Mouse (Mus musculus): ENCODE data around the gene Apoh. TPM values are rescaled to one million over a fixed set of nuclear protein-coding genes. Genes with fewer than 3 reads are reported as not detected.

Apoh gene
- total RNA-seq, 2 experiments from 2014 or later = not detected

DNA sequence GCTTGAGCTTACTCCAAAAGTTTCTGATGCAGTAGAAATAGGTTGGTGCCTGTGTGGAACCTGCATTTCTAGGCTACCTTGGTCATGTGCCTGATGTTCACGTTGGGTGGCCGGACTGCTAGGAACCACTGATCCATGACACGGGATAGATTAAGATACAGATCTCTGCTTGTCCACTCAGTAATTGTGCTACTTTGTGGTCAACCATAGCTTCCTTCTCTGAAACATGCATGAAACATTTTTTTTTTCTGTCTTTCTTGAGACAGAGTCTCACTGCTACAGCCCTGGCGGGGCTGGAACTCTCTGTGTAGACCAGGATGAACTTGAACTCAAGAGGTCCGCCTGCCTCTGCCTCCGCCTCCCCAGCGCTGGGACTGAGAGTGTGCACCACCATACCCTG lies 33.7 kb downstream of the Apoh start:
- DNase-seq = no peak
- intact Hi-C loops (cut with DNase I) = loop anchor here (5.0 kb wide), 1 partner anchor 515 kb away; no protein-coding TSS in a partner anchor

DNA sequence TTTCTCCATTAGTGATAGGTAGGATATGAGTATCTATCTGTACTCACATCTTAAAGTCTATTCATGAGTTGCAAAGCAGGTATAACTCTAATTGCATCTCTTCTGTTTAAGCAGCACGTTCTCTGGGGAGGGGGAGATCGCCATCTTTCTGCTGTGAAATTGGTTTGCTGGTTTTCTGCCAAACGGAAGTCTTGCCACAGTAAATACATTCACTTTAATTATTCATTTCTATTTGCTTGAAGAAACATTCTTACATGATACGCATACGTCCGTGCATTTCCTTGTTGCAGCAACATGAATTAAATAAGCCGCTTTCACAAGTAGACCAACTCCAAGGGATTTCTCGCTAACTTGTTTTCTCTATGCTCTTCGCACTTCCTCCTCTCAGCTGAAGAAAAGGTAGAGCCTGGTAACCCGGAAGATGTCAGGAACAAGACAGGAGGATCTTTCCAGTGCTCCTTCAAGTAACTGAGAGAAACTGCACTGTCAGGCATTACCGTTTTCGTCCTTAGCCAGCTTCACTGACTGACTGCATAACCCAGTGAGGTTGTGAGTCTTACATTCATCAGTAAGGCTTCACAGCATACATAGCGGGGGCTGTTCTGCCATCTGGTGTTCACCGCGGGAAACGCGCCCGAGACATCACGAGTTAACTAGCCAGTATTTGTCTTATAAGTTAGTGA lies 34.7 kb downstream of the Apoh start:
- DNase-seq = peak; percentile 73 to 84
- intact Hi-C loops (cut with DNase I) = loop anchor here (1.0 to 5.0 kb wide), 3 partner anchors 250 to 516 kb away; no protein-coding TSS in a partner anchor

DNA sequence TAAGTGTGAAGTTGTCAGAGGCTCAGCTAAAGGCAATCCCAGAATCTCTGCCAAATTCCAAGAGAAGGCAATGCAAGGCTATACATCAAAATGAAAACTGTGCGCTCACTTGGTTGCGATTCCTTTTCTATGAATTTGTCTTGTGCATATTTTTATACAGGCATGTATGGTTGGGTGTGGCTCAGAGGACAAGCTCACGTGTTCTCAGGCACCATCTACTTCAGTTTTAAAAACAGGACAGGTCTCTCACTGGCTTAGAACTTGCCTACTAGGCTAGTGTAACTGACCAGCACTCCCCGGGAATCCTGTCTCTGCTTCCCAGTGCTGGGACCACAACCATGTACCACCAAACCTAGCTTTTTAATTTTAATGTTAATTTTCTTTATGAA lies 35.2 kb downstream of the Apoh start:
- DNase-seq = no peak
- intact Hi-C loops (cut with DNase I) = loop anchor here (1.0 to 5.0 kb wide), 3 partner anchors 250 to 516 kb away; no protein-coding TSS in a partner anchor

DNA sequence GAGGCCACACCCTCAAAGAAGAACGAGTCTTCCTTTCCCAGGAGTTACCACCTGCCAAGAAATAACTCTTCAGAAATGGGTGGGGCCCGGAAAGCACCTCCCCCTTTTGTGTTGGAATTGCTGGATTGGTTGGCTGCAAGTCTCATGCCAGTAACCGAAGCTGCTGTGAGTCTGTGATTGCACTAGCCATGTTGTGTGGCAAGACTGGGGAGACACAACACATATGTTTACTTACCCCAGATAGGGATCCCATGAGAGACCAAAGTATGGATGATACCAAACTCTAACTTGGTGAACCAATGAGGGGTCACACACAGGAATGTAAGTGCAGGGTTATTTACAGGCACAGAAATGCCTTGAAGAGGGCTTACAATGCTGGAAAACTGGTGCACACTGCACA lies 39.5 kb downstream of the Apoh start:
- intact Hi-C loops (cut with DNase I) = no loop called here
- no peak for DNase-seq

DNA sequence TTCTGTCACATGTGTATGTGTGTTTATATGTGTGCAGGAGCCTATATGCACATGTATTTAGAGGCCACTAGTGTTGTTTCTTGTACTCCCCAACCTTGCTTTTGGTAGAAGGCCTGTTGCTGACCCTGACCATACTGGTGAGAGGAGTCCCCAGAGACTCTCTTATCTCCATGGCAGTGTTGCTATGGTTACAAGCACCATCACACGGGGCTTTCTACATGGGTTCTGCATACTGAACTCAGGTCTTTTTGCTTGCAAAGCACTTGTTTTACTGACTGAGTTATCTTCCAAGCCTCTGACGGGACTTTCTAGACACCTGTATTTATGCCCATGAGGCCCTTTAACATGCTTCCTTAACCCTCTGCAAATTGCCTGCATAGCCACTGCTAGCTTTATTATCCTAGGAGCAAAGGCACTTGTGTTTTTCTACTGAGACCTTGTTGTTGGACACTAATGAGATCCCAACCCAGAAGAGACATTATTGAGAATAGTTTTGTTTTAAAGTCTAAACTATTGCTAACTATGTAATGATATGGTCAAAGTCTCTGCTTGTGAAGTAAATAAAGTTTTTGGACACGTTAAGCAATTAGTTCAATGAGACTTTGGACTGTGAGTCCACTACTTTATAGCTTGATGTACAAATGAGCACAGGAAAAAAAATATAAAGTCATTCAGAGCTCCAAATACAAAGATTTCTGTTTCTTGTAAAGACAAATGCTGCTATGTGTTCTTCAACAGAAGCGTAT lies 41.9 kb downstream of the Apoh start:
- intact Hi-C loops (cut with DNase I) = no loop called here
- no peak for DNase-seq

DNA sequence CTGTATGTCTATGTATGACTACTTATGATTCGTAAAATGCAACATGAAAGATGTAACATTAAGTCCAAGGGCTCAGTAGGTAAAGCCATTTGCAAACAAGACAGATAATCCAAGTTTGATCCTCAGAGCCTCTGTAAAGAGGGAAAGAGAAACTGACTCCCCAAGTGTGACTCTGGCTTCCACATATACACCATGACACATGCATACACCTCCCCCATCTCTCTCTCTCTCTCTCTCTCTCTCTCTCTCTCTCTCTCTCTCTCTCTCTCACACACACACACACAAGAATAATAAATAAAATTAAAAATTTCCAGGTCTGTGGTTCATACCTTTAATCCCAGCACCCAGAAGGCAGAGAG lies 42.5 kb downstream of the Apoh start:
- no peak for DNase-seq
- intact Hi-C loops (cut with DNase I) = no loop called here

DNA sequence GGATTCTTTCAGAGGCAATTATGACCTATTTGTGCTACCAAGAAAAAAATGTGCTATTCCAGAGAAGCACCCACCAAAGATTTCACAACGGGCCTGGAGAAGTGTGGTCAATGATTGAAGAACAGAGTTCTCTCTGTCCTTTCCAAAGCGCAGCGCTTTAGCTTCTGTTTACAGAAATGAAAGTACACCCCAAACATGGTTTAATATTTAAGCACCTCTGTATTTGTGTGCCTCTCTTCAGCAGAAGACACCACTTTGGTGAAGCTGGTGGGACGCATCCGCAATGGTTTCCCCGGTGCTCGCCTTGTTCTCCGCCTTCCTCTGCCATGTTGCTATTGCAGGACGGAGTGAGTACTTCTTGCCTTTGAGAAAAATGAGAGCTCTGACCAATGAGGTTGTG lies 51.9 kb downstream of the Apoh start:
- intact Hi-C loops (cut with DNase I) = no loop called here
- DNase-seq = no peak

DNA sequence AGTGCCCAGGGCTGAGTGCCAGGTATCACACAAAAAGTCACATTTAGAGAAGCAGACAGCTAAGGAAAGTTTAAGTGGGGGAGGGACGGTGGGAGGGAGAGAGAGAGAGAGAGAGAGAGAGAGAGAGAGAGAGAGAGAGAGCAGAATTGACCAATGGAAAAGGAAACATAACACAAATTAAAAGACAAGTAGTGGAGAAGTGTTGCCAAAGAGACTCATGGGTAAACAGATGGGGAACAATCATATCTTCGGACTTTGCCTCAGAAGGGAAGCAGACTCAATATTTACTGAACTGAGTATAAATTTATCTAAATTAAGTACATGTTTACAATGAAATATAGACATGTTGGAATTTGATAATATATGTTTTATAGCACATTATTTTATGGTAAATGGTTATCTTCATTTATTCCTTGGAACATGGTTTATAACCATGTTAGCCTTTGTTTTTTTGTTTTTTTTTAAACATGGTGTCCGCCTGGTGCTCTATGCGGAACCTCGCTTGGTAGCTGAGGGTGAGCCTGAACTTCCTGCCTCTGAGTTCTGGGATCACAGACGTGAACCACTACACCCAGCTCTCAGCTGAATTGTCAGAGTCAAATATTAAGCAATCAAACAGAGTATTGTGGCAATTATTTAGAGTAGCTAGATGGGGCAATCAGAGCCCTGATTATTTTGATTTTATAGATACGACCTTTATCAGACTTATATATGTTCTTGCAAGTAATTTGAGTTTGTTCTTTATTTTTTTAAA lies 53.1 kb downstream of the Apoh start:
- DNase-seq = no peak
- intact Hi-C loops (cut with DNase I) = no loop called here

DNA sequence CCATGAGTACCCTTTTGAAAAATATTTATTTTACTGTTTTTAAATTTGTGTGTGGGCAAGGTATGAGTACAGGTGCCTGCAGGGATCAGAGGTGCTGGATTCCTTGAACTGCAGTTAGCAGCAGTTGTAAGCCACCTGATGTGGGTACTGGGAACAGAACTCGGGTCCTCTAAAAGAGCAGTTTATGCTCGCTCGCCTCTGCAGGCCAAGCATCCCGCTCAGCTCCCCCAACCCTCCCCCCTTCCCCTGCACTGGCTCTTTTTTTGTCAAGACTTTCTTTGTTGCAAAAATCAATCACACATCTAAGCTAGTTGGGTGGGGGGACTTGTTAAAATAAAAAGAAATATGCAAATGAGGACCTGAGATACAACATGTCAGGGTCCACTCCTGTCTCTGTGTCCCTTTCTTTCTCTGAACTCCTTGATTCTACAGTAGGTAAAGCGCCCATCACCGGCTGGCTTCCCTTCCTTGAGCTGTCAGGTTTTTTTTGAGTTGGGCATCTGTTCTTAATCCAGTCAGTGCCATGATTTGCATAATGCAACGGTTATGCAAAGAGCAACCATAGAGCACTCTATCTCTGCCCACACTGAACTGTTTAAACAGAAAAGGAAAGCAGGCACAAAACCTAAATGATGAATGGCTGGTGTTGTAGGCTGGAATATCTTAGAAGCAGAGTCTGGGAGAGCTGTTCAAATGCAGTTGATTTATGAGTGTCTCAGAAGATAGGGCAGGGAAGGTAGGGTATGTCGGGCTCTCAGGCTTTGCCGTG lies 66.9 kb downstream of the Apoh start:
- intact Hi-C loops (cut with DNase I) = no loop called here
- DNase-seq = no peak

DNA sequence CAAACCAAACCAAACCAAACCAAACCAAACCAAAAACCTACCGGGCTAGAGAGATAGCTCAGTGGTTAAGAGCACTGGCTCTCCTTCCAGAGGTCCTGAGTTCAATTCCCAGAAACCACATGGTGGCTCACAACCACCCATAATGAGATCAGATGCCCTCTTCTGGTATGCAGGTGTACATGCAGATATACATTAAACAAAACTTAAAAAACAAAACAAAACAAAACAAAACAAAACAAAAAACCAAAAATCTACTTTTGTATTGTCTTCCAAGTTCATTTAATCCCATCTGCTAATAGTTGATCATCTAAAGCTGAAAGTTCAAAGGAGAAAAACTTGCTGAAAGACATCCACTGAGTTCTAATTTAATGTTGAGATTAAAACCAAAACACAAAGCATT lies 73.2 kb downstream of the Apoh start:
- intact Hi-C loops (cut with DNase I) = no loop called here

DNA sequence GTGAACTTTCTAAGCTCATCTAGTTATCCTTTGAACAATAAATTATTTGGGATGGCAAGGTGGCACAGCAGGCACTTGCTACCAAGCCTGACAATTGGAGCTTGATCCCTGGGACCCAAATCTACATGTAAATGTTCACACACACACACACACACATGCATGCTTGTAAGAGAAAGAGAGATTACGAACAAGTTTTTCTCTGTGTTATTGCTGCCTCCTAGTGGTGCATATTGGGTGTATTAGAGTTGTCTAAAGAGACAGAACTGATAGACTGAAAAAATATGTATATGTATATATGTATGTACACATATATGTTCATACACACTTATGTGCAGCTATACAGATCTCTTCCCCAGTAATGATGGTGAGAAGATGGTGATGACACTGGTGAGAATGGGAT lies 75.4 kb downstream of the Apoh start:
- DNase-seq = peak in 1 of 2 experiments; percentile 15
- intact Hi-C loops (cut with DNase I) = no loop called here

More for the DNA sequence above, 73.2 kb downstream of the Apoh start:
- DNase-seq = no peak

DNA sequence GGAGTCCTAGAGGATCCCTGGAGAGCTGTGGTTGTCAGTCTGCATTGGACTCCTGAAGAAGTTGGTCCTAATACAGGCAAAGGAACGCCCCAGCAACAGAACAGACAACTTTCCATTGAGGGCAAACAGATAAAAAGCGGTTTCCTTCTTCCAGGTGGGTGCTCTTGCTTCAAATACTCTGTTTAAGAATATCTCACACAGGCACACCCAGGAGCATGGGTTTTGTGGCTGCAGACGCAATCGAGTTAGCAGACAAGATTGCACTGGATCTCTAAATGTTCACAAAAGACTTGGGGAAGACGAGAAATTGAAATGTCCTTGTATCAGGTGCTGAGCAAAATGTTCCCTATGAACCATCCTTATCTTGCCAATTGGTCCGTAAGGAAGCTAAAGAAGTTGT lies 76.1 kb downstream of the Apoh start:
- DNase-seq = no peak
- intact Hi-C loops (cut with DNase I) = no loop called here

DNA sequence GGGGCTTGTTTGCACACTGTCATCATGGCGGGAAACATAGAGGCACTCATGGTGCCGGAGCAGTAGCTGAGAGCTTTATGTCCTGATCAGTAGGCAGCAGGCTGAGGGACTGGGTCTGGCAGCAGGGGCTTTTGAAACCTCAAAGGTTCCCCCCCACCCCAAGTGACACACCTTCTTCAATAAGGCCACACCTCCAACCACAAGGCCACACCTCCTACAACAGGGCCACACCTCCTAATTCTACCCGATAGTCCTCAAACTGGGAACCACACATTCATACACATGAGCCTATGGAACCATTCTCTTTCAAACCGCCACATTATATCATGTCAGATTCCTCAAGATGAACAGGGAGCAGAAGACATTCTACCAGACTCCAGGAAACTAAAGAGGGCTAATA lies 77.6 kb downstream of the Apoh start:
- intact Hi-C loops (cut with DNase I) = loop anchor here (10.0 kb wide), 1 partner anchor 504 kb away; the partner anchor contains the start of gene Axin2

DNA sequence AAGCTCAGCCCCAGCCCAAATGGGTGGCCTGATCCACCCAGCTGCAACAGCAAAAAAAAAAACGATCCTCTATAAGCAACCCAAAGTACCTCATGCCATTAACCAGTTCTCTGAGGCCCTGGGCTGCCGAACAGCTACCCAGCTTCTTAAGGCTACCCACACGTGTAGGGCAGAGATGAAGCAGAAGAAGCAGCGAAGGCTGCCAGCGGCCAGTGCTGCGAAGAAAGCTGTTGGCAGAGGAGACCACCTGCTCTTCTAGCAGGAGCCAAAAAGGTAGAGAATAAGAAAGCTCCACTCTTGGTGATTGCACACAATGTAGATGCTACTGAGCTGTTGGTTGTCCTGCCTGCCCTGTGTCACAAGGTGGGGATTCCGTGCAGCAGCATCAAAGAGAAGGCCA lies 80.1 kb downstream of the Apoh start:
- no peak for DNase-seq
- intact Hi-C loops (cut with DNase I) = loop anchor here (10.0 kb wide), 1 partner anchor 502 kb away; the partner anchor contains the start of gene Axin2

More for the DNA sequence above, 77.6 kb downstream of the Apoh start:
- no peak for DNase-seq

DNA sequence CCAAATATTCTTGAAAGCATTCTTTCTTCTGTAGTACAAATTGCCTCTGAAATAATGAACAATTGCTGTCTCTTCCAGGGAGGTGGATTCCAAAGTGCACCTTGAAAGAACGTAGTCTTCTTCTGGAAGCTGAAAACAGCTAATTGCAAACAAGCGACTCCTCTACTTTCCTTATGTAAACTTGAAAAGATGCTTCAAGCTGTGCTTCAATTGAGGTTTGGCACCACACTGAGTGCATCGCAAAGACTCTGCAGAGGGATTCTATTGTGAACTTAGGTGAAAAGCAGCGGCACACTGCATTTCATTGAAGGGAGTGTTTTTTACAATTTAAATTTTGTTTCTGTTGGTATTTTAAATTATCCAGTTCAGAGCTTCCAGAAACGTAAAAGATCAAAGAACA lies 81.0 kb downstream of the Apoh start:
- no peak for DNase-seq
- intact Hi-C loops (cut with DNase I) = loop anchor here (10.0 kb wide), 1 partner anchor 501 kb away; the partner anchor contains the start of gene Axin2

DNA sequence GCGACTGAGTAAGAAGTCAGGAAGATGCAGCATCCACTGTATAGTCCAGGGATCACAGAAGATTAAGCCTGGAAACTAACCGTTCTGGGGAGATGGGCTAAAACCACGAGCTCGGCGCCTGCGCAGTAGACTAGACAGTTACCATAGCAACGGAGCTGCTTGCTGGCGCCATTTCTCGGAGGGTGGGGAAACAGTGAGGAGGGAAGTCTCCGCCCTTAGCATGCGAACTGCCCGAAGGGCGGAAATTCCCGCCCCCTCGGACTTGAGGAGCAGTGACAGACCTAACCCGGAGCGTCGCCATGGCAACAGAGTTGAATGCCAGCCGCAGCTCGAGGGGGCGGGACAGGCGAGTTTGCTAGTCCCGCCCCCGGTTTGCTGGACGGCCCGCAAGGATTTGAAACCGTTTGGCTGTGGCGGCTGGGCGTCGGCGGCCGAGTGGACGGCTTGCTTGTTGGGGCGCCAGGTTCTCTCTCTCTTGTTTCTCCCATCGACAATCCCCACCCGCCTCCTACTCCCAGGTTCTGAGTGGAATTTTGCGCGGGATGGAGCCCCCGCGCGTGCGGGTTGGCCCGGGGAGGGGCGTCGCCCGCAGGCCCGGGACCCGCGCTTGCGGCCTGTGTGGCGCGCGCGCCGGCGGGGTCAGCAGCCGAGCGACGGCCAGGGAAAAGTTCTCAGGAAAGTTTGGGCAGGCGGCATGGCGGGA lies 81.9 kb downstream of the Apoh start, which contains the start of gene Cep112:
Gene Cep112, plus strand, starts transcription at position 304 of the 703 bp plus-strand sequence.
- intact Hi-C loops (cut with DNase I) = loop anchor here (10.0 kb wide), 1 partner anchor 500 kb away; the partner anchor contains the start of gene Axin2
- DNase-seq = peak; percentile 96 to 97

DNA sequence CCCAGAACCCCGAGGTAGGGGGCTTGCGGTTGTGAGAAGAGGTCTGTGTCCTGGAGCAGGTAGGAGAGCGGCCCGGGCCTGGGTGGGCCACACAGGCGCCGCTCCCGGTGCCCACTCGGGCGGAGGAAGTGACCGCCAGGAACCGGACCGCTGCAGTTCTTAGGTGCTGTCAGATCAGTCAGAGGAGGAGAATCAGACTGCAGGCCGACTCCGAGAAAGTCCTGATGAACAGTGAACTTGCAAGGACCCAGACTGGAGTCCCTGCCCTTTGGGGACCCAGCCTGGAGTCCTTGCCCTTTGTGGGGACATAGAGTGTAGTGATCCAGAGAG lies 82.4 kb downstream of the Apoh start:
- intact Hi-C loops (cut with DNase I) = loop anchor here (10.0 kb wide), 1 partner anchor 499 kb away; the partner anchor contains the start of gene Axin2
- no peak for DNase-seq

DNA sequence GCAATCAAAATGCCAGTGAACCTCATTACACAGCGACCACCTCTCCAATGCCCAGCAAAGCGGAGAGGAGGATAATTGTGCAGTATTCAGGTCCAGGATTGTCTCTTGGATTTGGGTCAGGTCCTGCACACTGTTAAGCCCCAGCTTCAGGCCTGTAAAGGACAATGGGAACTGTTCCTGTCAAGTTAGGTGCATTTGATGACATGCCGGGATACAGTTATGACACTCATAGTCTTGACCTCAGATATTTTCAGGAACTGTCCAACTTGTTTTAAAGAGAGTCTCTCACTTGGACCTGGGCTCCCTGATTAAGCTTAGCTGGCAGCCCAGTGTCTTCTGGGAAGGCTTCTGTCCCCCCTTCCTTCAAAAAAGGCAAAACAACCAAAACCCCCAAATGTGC lies 82.9 kb downstream of the Apoh start:
- intact Hi-C loops (cut with DNase I) = loop anchor here (10.0 kb wide), 1 partner anchor 499 kb away; the partner anchor contains the start of gene Axin2
- no peak for DNase-seq

DNA sequence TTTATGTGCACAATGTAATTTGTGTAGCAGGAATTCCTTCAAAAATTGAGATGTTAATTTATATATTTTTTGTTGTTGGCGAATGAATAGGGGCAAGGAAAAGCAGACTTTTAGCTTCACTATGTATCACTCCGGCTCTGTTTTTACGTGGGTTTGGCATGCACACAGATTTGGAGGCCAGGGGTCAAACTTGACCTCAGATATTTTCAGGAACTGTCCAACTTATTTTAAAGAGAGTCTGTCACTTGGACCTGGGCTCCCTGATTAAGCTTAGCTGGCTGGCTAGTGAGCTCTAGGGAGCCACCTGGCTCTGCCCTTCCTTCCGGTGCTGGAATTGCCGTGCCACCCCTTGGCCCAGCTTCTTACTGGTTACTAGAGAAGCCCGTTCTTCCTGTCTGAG lies 84.0 kb downstream of the Apoh start:
- intact Hi-C loops (cut with DNase I) = loop anchor here (10.0 kb wide), 1 partner anchor 498 kb away; the partner anchor contains the start of gene Axin2
- DNase-seq = no peak

Data from heart, postnatal 14 days (tissue).